Mouse (Mus musculus): ENCODE data around the gene Agtr1a. TPM values are rescaled to one million over a fixed set of nuclear protein-coding genes. Genes with fewer than 3 reads are reported as not detected.
A peak's percentile ranks its signal among the peaks of the same experiment; 100 is the strongest.

The Agtr1a gene
- polyA plus RNA-seq (2014; fragmentation: Nextera tagmentation; extraction: Ambion mirVana) = 1.4 and 1.7 TPM in 2 replicates

- WGBS = under 1% methylated on average over 33 of the region's 33 CpGs
Measured at GRCm38 (mm10) chr13:30336148-30336801, at the start of gene Agtr1a. Gene Agtr1a, plus strand, starts transcription at chr13:30336441.

GRCm38 (mm10) chr13:30310221-30310620, 26.0 kb upstream of the Agtr1a start:
- ATAC-seq (ENCODE audit: low FRiP score) = no peak
- H3K9me3 ChIP-seq (ENCODE audit: control insufficient read depth, low read length) = no peaks in the 10 kb centered on the region

More at GRCm38 (mm10) chr13:30336148-30336801, at the start of gene Agtr1a:
- ATAC-seq (ENCODE audit: low FRiP score) (peak; percentile 95), DNase-seq (ENCODE audit: low spot score) (peak; percentile 71)
- Histone ChIP-seq H3K9ac (ENCODE audit: low read depth, low read length) (peak within 1 kb of the TSS; percentile 70), H3K36me3 (ENCODE audit: control insufficient read depth, insufficient read depth, low read length) (no peaks in the 10 kb centered on the region), H3K27me3 (ENCODE audit: control insufficient read depth, insufficient read depth, low read length) (no peaks in the 10 kb centered on the region), H3K4me1 (replicated peaks; ENCODE audit: control insufficient read depth, insufficient read depth, low read length) (no peaks in the 10 kb centered on the region), H3K4me3 (ENCODE audit: low read depth, low read length) (peak within 1 kb of the TSS; percentile 49), H3K4me2 (replicated peaks; ENCODE audit: low read depth, low read length) (peak within 1 kb of the TSS; percentile 90), H3K9me3 (ENCODE audit: control insufficient read depth, low read length) (no peaks in the 10 kb centered on the region), H3K27ac (ENCODE audit: low read depth, low read length) (no peak within 1 kb of the TSS)

GRCm38 (mm10) chr13:30324669-30325346, 11.4 kb upstream of the Agtr1a start:
- no peak overlapping the region for H3K9ac ChIP-seq (ENCODE audit: low read depth, low read length)
- no peak for DNase-seq (ENCODE audit: low spot score)
- H3K36me3 ChIP-seq (ENCODE audit: control insufficient read depth, insufficient read depth, low read length) = no peaks in the 10 kb centered on the region
- no peak for ATAC-seq (ENCODE audit: low FRiP score)
- H3K4me3 ChIP-seq (ENCODE audit: low read depth, low read length) = no peak overlapping the region
- WGBS = 90% methylated on average over 11 of the region's 11 CpGs
- H3K27me3 ChIP-seq (ENCODE audit: control insufficient read depth, insufficient read depth, low read length) = no peaks in the 10 kb centered on the region
- H3K4me2 ChIP-seq (replicated peaks; ENCODE audit: low read depth, low read length) = no peak overlapping the region
- no peaks in the 10 kb centered on the region for H3K4me1 ChIP-seq (replicated peaks; ENCODE audit: control insufficient read depth, insufficient read depth, low read length)
- H3K27ac ChIP-seq (ENCODE audit: low read depth, low read length) = no peak overlapping the region
- no peaks in the 10 kb centered on the region for H3K9me3 ChIP-seq (ENCODE audit: control insufficient read depth, low read length)

More at GRCm38 (mm10) chr13:30310221-30310620, 26.0 kb upstream of the Agtr1a start:
- WGBS = 88% methylated on average over 4 of the region's 4 CpGs
- DNase-seq (ENCODE audit: low spot score) = no peak
- no peaks in the 10 kb centered on the region for H3K36me3 ChIP-seq (ENCODE audit: control insufficient read depth, insufficient read depth, low read length)
- H3K4me2 ChIP-seq (replicated peaks; ENCODE audit: low read depth, low read length) = no peak overlapping the region
- no peak overlapping the region for H3K9ac ChIP-seq (ENCODE audit: low read depth, low read length)
- no peaks in the 10 kb centered on the region for H3K4me1 ChIP-seq (replicated peaks; ENCODE audit: control insufficient read depth, insufficient read depth, low read length)
- no peak overlapping the region for H3K27ac ChIP-seq (ENCODE audit: low read depth, low read length)
- H3K27me3 ChIP-seq (ENCODE audit: control insufficient read depth, insufficient read depth, low read length) = no peaks in the 10 kb centered on the region
- no peak overlapping the region for H3K4me3 ChIP-seq (ENCODE audit: low read depth, low read length)

- Histone ChIP-seq H3K9me3 (ENCODE audit: control insufficient read depth, low read length) (no peaks in the 10 kb centered on the region), H3K4me2 (replicated peaks; ENCODE audit: low read depth, low read length) (no peak overlapping the region), H3K9ac (ENCODE audit: low read depth, low read length) (no peak overlapping the region), H3K4me1 (replicated peaks; ENCODE audit: control insufficient read depth, insufficient read depth, low read length) (no peaks in the 10 kb centered on the region), H3K27me3 (ENCODE audit: control insufficient read depth, insufficient read depth, low read length) (no peaks in the 10 kb centered on the region), H3K4me3 (ENCODE audit: low read depth, low read length) (no peak overlapping the region), H3K36me3 (ENCODE audit: control insufficient read depth, insufficient read depth, low read length) (no peaks in the 10 kb centered on the region), H3K27ac (ENCODE audit: low read depth, low read length) (no peak overlapping the region)
- no peak for ATAC-seq (ENCODE audit: low FRiP score)
- WGBS = 81% methylated on average over 5 of the region's 5 CpGs
- no peak for DNase-seq (ENCODE audit: low spot score)
Measured at GRCm38 (mm10) chr13:30331061-30331460, 5.2 kb upstream of the Agtr1a start.

GRCm38 (mm10) chr13:30331851-30332250, 4.4 kb upstream of the Agtr1a start:
- WGBS = 89% methylated on average over 6 of the region's 6 CpGs
- no peak for ATAC-seq (ENCODE audit: low FRiP score)
- no peak for DNase-seq (ENCODE audit: low spot score)
- no peak overlapping the region for H3K27ac ChIP-seq (ENCODE audit: low read depth, low read length)
- no peak overlapping the region for H3K4me3 ChIP-seq (ENCODE audit: low read depth, low read length)
- no peak overlapping the region for H3K4me2 ChIP-seq (replicated peaks; ENCODE audit: low read depth, low read length)
- H3K36me3 ChIP-seq (ENCODE audit: control insufficient read depth, insufficient read depth, low read length) = no peaks in the 10 kb centered on the region
- no peak overlapping the region for H3K9ac ChIP-seq (ENCODE audit: low read depth, low read length)
- H3K9me3 ChIP-seq (ENCODE audit: control insufficient read depth, low read length) = no peaks in the 10 kb centered on the region
- no peaks in the 10 kb centered on the region for H3K4me1 ChIP-seq (replicated peaks; ENCODE audit: control insufficient read depth, insufficient read depth, low read length)
- no peaks in the 10 kb centered on the region for H3K27me3 ChIP-seq (ENCODE audit: control insufficient read depth, insufficient read depth, low read length)

GRCm38 (mm10) chr13:30332581-30332980, 3.7 kb upstream of the Agtr1a start:
- Histone ChIP-seq H3K4me1 (replicated peaks; ENCODE audit: control insufficient read depth, insufficient read depth, low read length) (no peaks in the 10 kb centered on the region), H3K4me3 (ENCODE audit: low read depth, low read length) (no peak overlapping the region), H3K9me3 (ENCODE audit: control insufficient read depth, low read length) (no peaks in the 10 kb centered on the region), H3K4me2 (replicated peaks; ENCODE audit: low read depth, low read length) (no peak overlapping the region), H3K27ac (ENCODE audit: low read depth, low read length) (no peak overlapping the region), H3K36me3 (ENCODE audit: control insufficient read depth, insufficient read depth, low read length) (no peaks in the 10 kb centered on the region), H3K9ac (ENCODE audit: low read depth, low read length) (no peak overlapping the region), H3K27me3 (ENCODE audit: control insufficient read depth, insufficient read depth, low read length) (no peaks in the 10 kb centered on the region)
- no peak for ATAC-seq (ENCODE audit: low FRiP score)
- 87% methylated on average over 5 of the region's 5 CpGs for WGBS
- no peak for DNase-seq (ENCODE audit: low spot score)

- H3K27ac ChIP-seq (ENCODE audit: low read depth, low read length) = no peak overlapping the region
- 58% methylated on average over 3 of the region's 3 CpGs for WGBS
- no peaks in the 10 kb centered on the region for H3K27me3 ChIP-seq (ENCODE audit: control insufficient read depth, insufficient read depth, low read length)
- DNase-seq (ENCODE audit: low spot score) = no peak
- H3K4me2 ChIP-seq (replicated peaks; ENCODE audit: low read depth, low read length) = no peak overlapping the region
- H3K9ac ChIP-seq (ENCODE audit: low read depth, low read length) = no peak overlapping the region
- H3K9me3 ChIP-seq (ENCODE audit: control insufficient read depth, low read length) = no peaks in the 10 kb centered on the region
- ATAC-seq (ENCODE audit: low FRiP score) = no peak
- H3K4me1 ChIP-seq (replicated peaks; ENCODE audit: control insufficient read depth, insufficient read depth, low read length) = no peaks in the 10 kb centered on the region
- H3K36me3 ChIP-seq (ENCODE audit: control insufficient read depth, insufficient read depth, low read length) = no peaks in the 10 kb centered on the region
- H3K4me3 ChIP-seq (ENCODE audit: low read depth, low read length) = no peak overlapping the region
Measured at GRCm38 (mm10) chr13:30334667-30335066, 1.6 kb upstream of the Agtr1a start.

- Histone ChIP-seq H3K27me3 (ENCODE audit: control insufficient read depth, insufficient read depth, low read length) (no peaks in the 10 kb centered on the region), H3K27ac (ENCODE audit: low read depth, low read length) (no peak overlapping the region), H3K4me2 (replicated peaks; ENCODE audit: low read depth, low read length) (peak overlapping the region; percentile 90), H3K9me3 (ENCODE audit: control insufficient read depth, low read length) (no peaks in the 10 kb centered on the region), H3K36me3 (ENCODE audit: control insufficient read depth, insufficient read depth, low read length) (no peaks in the 10 kb centered on the region), H3K9ac (ENCODE audit: low read depth, low read length) (peak overlapping the region; percentile 70; the same call in 1 of the 2 replicates), H3K4me1 (replicated peaks; ENCODE audit: control insufficient read depth, insufficient read depth, low read length) (no peaks in the 10 kb centered on the region), H3K4me3 (ENCODE audit: low read depth, low read length) (peak overlapping the region; percentile 49)
- WGBS = 28% methylated on average over 9 of the region's 9 CpGs
- DNase-seq (ENCODE audit: low spot score) = no peak
- peak; percentile 7; the same call in 1 of the 2 replicates for ATAC-seq (ENCODE audit: low FRiP score)
Measured at GRCm38 (mm10) chr13:30336913-30337312, 672 bp downstream of the Agtr1a start.

- H3K27ac ChIP-seq (ENCODE audit: low read depth, low read length) = no peak overlapping the region
- DNase-seq (ENCODE audit: low spot score) (no peak), ATAC-seq (ENCODE audit: low FRiP score) (no peak)
- H3K27me3 ChIP-seq (ENCODE audit: control insufficient read depth, insufficient read depth, low read length) = no peaks in the 10 kb centered on the region
- no peak overlapping the region for H3K4me3 ChIP-seq (ENCODE audit: low read depth, low read length)
- H3K4me2 ChIP-seq (replicated peaks; ENCODE audit: low read depth, low read length) = no peak overlapping the region
- 84% methylated on average over 7 of the region's 7 CpGs for WGBS
- no peaks in the 10 kb centered on the region for H3K36me3 ChIP-seq (ENCODE audit: control insufficient read depth, insufficient read depth, low read length)
- H3K9ac ChIP-seq (ENCODE audit: low read depth, low read length) = no peak overlapping the region
- H3K4me1 ChIP-seq (replicated peaks; ENCODE audit: control insufficient read depth, insufficient read depth, low read length) = no peaks in the 10 kb centered on the region
- no peaks in the 10 kb centered on the region for H3K9me3 ChIP-seq (ENCODE audit: control insufficient read depth, low read length)
Measured at GRCm38 (mm10) chr13:30337646-30338045, 1.4 kb downstream of the Agtr1a start.

All from hindbrain, embryonic 11.5 days (tissue).